Mouse (Mus musculus): ENCODE results near the gene Nsun2. TPM values are rescaled to one million over a fixed set of nuclear protein-coding genes. Genes with fewer than 3 reads are reported as not detected.

Gene Nsun2
- polyA plus RNA-seq, 1 experiment from 2014 or later = 82.8 TPM

DNA sequence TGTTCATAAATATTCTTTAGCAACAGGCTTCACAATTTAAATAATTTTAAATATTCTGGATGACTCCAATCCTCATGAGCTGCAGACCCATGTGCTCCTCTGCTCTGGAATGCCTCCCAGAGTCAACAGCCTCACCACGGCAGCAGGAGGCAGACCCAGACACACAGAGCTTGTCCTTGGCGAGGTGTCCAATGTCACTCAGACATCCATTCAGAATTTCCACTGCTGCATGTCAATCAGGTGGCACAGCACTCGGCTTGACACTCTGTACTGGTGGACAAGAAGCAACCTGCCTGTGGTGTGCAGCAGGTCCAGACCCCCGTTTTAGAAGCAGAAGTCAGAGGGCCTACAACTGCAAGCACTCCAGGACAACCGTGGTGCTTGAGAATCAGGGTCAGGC lies 35.3 kb upstream of the Nsun2 start:
- H3K36me3 ChIP-seq (ENCODE audit: control insufficient read depth, insufficient read depth, low read length) = peaks cover 62% of the 10 kb centered on the region
- no peak for ATAC-seq (ENCODE audit: low FRiP score, low TSS enrichment)
- H3K27me3 ChIP-seq (ENCODE audit: control insufficient read depth, insufficient read depth, low read length) = no peaks in the 10 kb centered on the region

DNA sequence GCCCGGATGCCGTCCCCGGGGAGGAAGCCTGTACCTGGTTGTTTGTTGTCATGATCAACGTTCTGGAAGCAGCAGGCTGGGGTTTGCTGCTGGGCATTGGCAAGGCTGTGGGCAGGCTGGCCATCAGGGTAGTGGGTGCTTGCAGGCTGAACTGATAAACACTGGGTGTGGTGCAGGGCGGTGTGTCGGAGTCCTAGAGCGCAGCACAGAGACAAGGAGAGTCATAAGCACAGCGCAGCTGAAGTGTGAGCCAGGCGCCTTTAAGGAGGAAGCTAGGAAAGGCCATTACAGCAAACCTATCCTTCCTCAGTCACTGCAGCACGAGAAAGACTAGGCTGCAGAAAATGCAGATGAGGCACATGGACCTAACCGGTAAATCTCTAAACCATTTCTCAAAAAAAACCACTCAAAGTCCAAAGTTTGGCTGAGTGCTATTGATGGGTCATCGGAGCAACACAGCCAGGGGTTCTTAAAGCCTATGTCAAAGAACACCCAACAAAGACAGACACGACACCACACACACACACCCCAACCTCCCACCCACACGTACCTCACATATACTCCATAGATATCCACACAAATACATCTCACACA lies 31.3 kb upstream of the Nsun2 start:
- H3K9me3 ChIP-seq (ENCODE audit: control insufficient read depth, low read length) = no peaks in the 10 kb centered on the region

More for the DNA sequence above, 35.3 kb upstream of the Nsun2 start:
- 85% methylated on average over 5 of the region's 5 CpGs for WGBS
- H3K9me3 ChIP-seq (ENCODE audit: control insufficient read depth, low read length) = no peaks in the 10 kb centered on the region
- no peak overlapping the region for H3K4me3 ChIP-seq (replicated peaks; ENCODE audit: low read depth, low read length)
- DNase-seq = no peak
- H3K4me1 ChIP-seq (ENCODE audit: control insufficient read depth, insufficient read depth, low read length) = no peaks in the 10 kb centered on the region
- H3K9ac ChIP-seq (replicated peaks; ENCODE audit: low read length) = no peak overlapping the region
- H3K4me2 ChIP-seq (ENCODE audit: low read length) = no peak overlapping the region
- no peak overlapping the region for H3K27ac ChIP-seq (replicated peaks; ENCODE audit: low read depth, low read length)

DNA sequence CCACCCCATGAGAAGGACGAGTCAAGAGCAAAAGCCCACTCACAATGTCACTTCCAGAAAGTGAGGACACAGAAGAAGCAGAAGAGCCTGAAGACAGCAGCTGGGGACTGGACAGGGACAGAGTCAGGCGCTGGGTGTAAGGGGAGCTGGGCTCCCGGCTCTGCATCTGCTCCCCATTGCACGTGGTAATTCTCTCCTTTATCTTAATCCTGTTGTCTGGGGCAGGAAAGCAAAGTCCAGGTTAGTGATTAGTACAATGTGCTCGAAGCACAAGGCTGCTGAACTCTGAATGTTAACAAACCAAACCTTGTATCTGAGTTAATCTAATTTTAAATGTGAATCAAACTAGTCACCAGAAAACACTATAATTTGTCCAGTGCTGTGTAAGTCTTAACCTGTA lies 30.7 kb upstream of the Nsun2 start:
- H3K27me3 ChIP-seq (ENCODE audit: control insufficient read depth, insufficient read depth, low read length) = no peaks in the 10 kb centered on the region
- H3K4me2 ChIP-seq (ENCODE audit: low read length) = no peak overlapping the region
- peaks cover 93% of the 10 kb centered on the region for H3K36me3 ChIP-seq (ENCODE audit: control insufficient read depth, insufficient read depth, low read length)
- no peaks in the 10 kb centered on the region for H3K4me1 ChIP-seq (ENCODE audit: control insufficient read depth, insufficient read depth, low read length)
- H3K4me3 ChIP-seq (replicated peaks; ENCODE audit: low read depth, low read length) = no peak overlapping the region
- no peak for DNase-seq
- 90% methylated on average over 5 of the region's 5 CpGs for WGBS
- no peak for ATAC-seq (ENCODE audit: low FRiP score, low TSS enrichment)
- no peak overlapping the region for H3K9ac ChIP-seq (replicated peaks; ENCODE audit: low read length)
- no peaks in the 10 kb centered on the region for H3K9me3 ChIP-seq (ENCODE audit: control insufficient read depth, low read length)
- H3K27ac ChIP-seq (replicated peaks; ENCODE audit: low read depth, low read length) = no peak overlapping the region

More for the DNA sequence above, 31.3 kb upstream of the Nsun2 start:
- no peak overlapping the region for H3K4me2 ChIP-seq (ENCODE audit: low read length)
- 97% methylated on average over 14 of the region's 14 CpGs for WGBS
- H3K9ac ChIP-seq (replicated peaks; ENCODE audit: low read length) = no peak overlapping the region
- ATAC-seq (ENCODE audit: low FRiP score, low TSS enrichment) (no peak), DNase-seq (no peak)
- H3K4me1 ChIP-seq (ENCODE audit: control insufficient read depth, insufficient read depth, low read length) = no peaks in the 10 kb centered on the region
- H3K36me3 ChIP-seq (ENCODE audit: control insufficient read depth, insufficient read depth, low read length) = peaks cover 93% of the 10 kb centered on the region
- no peak overlapping the region for H3K27ac ChIP-seq (replicated peaks; ENCODE audit: low read depth, low read length)
- H3K4me3 ChIP-seq (replicated peaks; ENCODE audit: low read depth, low read length) = no peak overlapping the region
- H3K27me3 ChIP-seq (ENCODE audit: control insufficient read depth, insufficient read depth, low read length) = no peaks in the 10 kb centered on the region

DNA sequence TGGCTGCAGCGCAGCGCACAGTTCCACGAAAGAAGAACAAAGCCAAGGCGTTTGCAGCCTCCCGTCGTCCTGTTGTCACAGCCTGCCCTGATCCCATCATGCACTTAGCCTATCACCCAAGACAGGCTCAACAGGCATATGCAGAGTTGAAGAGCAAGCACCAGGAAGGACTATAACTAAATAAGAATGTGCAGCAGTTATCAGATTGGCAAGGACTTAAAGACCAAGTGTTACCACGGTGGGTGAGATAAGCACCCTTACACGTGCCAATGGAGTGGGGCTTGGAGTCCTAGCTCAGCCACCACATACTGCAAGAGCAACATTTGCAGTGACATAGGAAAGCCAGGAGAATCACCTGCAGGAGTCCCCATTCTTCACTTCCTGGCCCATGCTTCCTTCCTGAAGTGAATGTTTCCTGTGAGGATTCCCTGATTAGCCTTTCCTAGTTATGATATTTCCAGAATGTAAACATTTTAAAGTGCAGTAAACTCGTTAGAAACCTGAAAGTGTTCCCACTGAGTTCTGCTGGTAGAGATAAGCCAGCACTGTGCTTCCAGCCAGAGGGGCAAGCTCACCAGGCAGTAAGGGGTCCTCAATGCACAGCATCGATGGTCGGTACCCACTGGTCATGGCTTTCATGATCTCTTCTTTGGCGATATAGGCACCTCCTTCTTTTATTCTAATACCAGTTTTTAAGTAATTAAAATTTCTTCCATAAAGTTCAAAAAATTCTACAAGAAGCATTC lies 27.0 kb upstream of the Nsun2 start:
- Histone ChIP-seq H3K4me3 (replicated peaks; ENCODE audit: low read depth, low read length) (no peak overlapping the region), H3K27me3 (ENCODE audit: control insufficient read depth, insufficient read depth, low read length) (no peaks in the 10 kb centered on the region), H3K27ac (replicated peaks; ENCODE audit: low read depth, low read length) (no peak overlapping the region), H3K4me2 (ENCODE audit: low read length) (no peak overlapping the region), H3K9ac (replicated peaks; ENCODE audit: low read length) (no peak overlapping the region), H3K36me3 (ENCODE audit: control insufficient read depth, insufficient read depth, low read length) (peaks cover 87% of the 10 kb centered on the region), H3K4me1 (ENCODE audit: control insufficient read depth, insufficient read depth, low read length) (no peaks in the 10 kb centered on the region), H3K9me3 (ENCODE audit: control insufficient read depth, low read length) (no peaks in the 10 kb centered on the region)
- no peak for ATAC-seq (ENCODE audit: low FRiP score, low TSS enrichment)
- WGBS = 88% methylated on average over 12 of the region's 12 CpGs
- no peak for DNase-seq

DNA sequence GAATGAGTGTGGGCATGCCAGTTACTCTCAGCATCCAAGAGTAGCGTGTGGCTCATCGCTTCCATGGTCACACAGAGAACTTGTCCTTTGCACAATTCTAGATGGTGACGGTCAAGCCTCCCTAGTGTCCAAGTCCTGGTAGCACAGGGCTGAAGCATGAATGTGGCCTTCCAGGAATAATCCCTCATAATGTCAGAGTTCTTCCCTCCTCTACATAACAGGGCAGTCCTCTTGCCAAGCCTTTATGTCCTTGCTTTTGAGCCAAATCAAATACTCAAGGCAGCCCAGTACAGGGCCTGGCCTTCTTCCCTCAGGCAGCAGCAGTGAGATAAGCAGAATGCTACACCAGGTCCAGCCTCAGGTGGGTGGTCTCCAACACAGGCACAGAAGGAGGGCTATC lies 25.9 kb upstream of the Nsun2 start:
- Histone ChIP-seq H3K9me3 (ENCODE audit: control insufficient read depth, low read length) (no peaks in the 10 kb centered on the region), H3K4me1 (ENCODE audit: control insufficient read depth, insufficient read depth, low read length) (no peaks in the 10 kb centered on the region), H3K36me3 (ENCODE audit: control insufficient read depth, insufficient read depth, low read length) (peaks cover 87% of the 10 kb centered on the region), H3K4me3 (replicated peaks; ENCODE audit: low read depth, low read length) (no peak overlapping the region), H3K27me3 (ENCODE audit: control insufficient read depth, insufficient read depth, low read length) (no peaks in the 10 kb centered on the region), H3K27ac (replicated peaks; ENCODE audit: low read depth, low read length) (no peak overlapping the region), H3K4me2 (ENCODE audit: low read length) (no peak overlapping the region), H3K9ac (replicated peaks; ENCODE audit: low read length) (no peak overlapping the region)
- DNase-seq (no peak), ATAC-seq (ENCODE audit: low FRiP score, low TSS enrichment) (no peak)
- 95% methylated on average over 3 of the region's 3 CpGs for WGBS

DNA sequence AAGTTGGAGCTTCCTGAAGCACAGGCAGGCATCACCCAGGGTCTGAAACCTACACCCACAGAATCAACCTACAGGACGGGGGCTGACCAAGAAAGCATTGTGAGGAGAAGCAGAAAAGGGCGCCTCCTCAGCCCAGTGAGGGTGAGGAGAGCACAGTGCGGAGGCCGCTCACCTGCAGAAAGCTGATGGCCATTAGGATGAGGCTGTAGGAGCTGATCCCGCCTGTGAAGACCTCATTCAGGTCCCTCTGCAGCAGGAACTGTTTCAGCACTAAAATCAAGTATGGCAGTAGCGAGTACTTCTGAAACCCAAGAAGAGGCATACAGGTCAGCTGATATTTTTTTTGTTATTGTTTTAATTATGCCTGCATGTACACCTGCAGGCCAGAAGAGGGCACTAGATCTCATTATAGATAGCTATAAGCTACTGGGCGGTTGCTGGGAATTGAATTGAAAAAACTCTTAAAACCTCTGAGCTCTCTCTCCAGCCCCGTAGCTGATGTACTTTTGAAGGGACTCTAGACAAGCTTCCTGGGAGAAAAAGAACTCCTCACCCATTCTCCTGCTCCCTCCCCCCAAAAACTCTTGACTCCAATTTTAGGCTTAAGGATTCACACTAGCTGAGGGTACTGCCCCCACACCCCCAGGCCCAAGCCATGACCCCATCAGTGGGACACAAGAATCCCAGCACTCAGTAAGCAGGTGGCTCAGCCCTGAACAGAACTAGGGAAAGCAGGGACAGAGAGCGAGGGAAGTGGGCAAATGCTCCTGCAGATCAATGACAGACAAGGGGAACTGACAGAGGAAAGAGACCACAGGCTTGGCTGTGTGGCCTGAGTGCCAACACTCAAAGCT lies 23.9 kb upstream of the Nsun2 start:
- Histone ChIP-seq H3K9ac (replicated peaks; ENCODE audit: low read length) (no peak overlapping the region; the same call in 1 of the 2 replicates), H3K36me3 (ENCODE audit: control insufficient read depth, insufficient read depth, low read length) (peaks cover 71% of the 10 kb centered on the region), H3K4me1 (ENCODE audit: control insufficient read depth, insufficient read depth, low read length) (no peaks in the 10 kb centered on the region), H3K27ac (replicated peaks; ENCODE audit: low read depth, low read length) (no peak overlapping the region), H3K27me3 (ENCODE audit: control insufficient read depth, insufficient read depth, low read length) (no peaks in the 10 kb centered on the region), H3K4me3 (replicated peaks; ENCODE audit: low read depth, low read length) (no peak overlapping the region), H3K4me2 (ENCODE audit: low read length) (no peak overlapping the region), H3K9me3 (ENCODE audit: control insufficient read depth, low read length) (no peaks in the 10 kb centered on the region)
- DNase-seq (peak; percentile 80), ATAC-seq (ENCODE audit: low FRiP score, low TSS enrichment) (peak; percentile 73)
- 62% methylated on average over 9 of the region's 9 CpGs for WGBS

DNA sequence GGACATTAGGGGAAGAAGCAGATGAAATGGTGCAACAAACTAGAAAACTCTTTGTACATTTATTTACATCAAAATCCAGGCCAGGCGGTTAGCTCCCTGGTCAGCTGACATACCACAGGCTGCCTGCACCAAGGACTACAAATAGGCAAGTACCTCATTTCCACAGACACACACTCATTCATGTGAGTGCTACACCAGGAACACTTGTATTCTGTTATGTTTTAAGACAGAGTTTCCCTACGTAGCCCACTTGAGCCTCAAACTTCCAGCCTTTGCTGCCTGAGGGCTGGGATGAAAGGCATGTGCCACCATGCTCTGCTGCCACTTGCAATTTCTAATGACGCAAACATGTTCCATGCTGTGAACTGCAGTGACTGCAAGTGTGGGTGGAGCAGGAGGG lies 18.5 kb upstream of the Nsun2 start:
- DNase-seq = no peak
- no peak overlapping the region for H3K9ac ChIP-seq (replicated peaks; ENCODE audit: low read length)
- no peak overlapping the region for H3K27ac ChIP-seq (replicated peaks; ENCODE audit: low read depth, low read length)
- no peaks in the 10 kb centered on the region for H3K9me3 ChIP-seq (ENCODE audit: control insufficient read depth, low read length)
- whole genome bisulfite sequencing = 85% methylated on average over 3 of the region's 3 CpGs
- H3K4me3 ChIP-seq (replicated peaks; ENCODE audit: low read depth, low read length) = no peak overlapping the region
- H3K4me1 ChIP-seq (ENCODE audit: control insufficient read depth, insufficient read depth, low read length) = 0 out of 2 replicates have a peak, but pooled peaks cover 3% of the 10 kb centered on the region
- H3K36me3 ChIP-seq (ENCODE audit: control insufficient read depth, insufficient read depth, low read length) = peaks cover 33% of the 10 kb centered on the region
- H3K27me3 ChIP-seq (ENCODE audit: control insufficient read depth, insufficient read depth, low read length) = no peaks in the 10 kb centered on the region
- no peak for ATAC-seq (ENCODE audit: low FRiP score, low TSS enrichment)
- H3K4me2 ChIP-seq (ENCODE audit: low read length) = no peak overlapping the region

DNA sequence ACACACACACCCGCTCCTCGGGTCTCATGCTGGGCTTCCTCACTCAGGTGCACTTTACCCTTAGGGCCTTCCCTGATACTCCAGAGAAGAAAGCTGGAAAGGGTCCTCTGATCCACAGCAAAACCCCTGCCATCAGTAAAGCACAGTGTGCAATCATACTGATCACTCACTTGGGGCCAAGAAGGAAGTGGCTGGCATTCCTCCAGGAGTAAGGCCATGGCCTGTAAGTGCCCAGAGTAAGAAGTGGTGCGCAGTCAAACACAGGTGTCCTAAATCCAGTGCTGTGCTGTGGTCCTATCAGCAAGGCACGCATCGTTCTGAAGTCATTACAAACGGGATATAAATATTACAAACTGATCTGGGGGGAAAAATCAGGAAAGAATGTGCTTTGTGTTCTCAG lies 16.1 kb upstream of the Nsun2 start:
- Histone ChIP-seq H3K4me3 (replicated peaks; ENCODE audit: low read depth, low read length) (no peak overlapping the region), H3K9ac (replicated peaks; ENCODE audit: low read length) (no peak overlapping the region), H3K9me3 (ENCODE audit: control insufficient read depth, low read length) (no peaks in the 10 kb centered on the region), H3K27ac (replicated peaks; ENCODE audit: low read depth, low read length) (no peak overlapping the region), H3K36me3 (ENCODE audit: control insufficient read depth, insufficient read depth, low read length) (peaks cover 13% of the 10 kb centered on the region; the same call in 1 of the 2 replicates), H3K27me3 (ENCODE audit: control insufficient read depth, insufficient read depth, low read length) (no peaks in the 10 kb centered on the region), H3K4me1 (ENCODE audit: control insufficient read depth, insufficient read depth, low read length) (peaks cover 15% of the 10 kb centered on the region; the same call in 1 of the 2 replicates), H3K4me2 (ENCODE audit: low read length) (no peak overlapping the region)
- 88% methylated on average over 6 of the region's 6 CpGs for WGBS
- ATAC-seq (ENCODE audit: low FRiP score, low TSS enrichment) (no peak), DNase-seq (no peak)
